Mouse (Mus musculus) kidney, adult 2 months (tissue): ENCODE results near the gene Ube2i. TPM values are rescaled to one million over a fixed set of nuclear protein-coding genes. Genes with fewer than 3 reads are reported as not detected.

ENCODE experiments used
- DNase-seq: peaks from one replicate; pipeline ENCODE4 v3.0.0; 2021
- H3K27ac ChIP-seq: fragments of 200-500 bp; 2 replicates; pipeline ENCODE4 v1.5.1; 2012; ENCODE audit warnings: low read depth, low read length, control low read depth, inconsistent platforms; ENCODE audit not compliant: insufficient read depth
- H3K27me3 ChIP-seq: fragments of 200-500 bp; replicated peaks from 2 replicates; pipeline ENCODE4 v1.6.1; 2012; ENCODE audit warnings: mild to moderate bottlenecking, moderate library complexity, low read length, inconsistent platforms; ENCODE audit not compliant: control insufficient read depth, insufficient read depth
- H3K36me3 ChIP-seq: fragments of 200-500 bp; 2 replicates; pipeline ENCODE4 v1.6.1; 2012; ENCODE audit warnings: mild to moderate bottlenecking, moderate library complexity, low read length, inconsistent platforms; ENCODE audit not compliant: control insufficient read depth, insufficient read depth
- H3K4me1 ChIP-seq: fragments of 200-500 bp; 2 replicates; pipeline ENCODE4 v1.6.1; 2011; ENCODE audit warnings: low read length; ENCODE audit not compliant: control insufficient read depth, insufficient read depth
- H3K4me3 ChIP-seq: fragments of 200-500 bp; 2 replicates; pipeline ENCODE4 v1.5.1; 2011; ENCODE audit warnings: mild to moderate bottlenecking, low read depth, low read length, control low read depth; ENCODE audit not compliant: insufficient read depth
- CTCF ChIP-seq: fragments of 200-500 bp; conservative IDR thresholded peaks from 2 replicates; pipeline ENCODE4 v1.5.1; 2011; ENCODE audit warnings: low read depth, mild to moderate bottlenecking, control low read depth, low read length, moderate library complexity, mixed read lengths; ENCODE audit not compliant: insufficient read depth, insufficient read length
- POLR2A ChIP-seq: fragments of 200-500 bp; IDR thresholded peaks from one replicate; pipeline ENCODE4 v1.6.1; 2011; ENCODE audit warnings: low read depth, low read length, control low read depth
- WGBS: fragments of 180-500 bp; shearing (Covaris S2); methylation state at CpG from one replicate; pipeline ENCODE4 v1.1.7; 2018; 5-methylcytosine and 5-hydroxymethylcytosine counted together
- polyA plus RNA-seq: library from polyadenylated mRNA; depleted of rRNA; stranded (reverse); fragments of >200 nt; gene quantifications from 2 replicates; pipeline ENCODE4 v1.2.3, GENCODE M21; 2012

The Ube2i gene
- polyA plus RNA-seq, 1 experiment, result 128 TPM

DNA sequence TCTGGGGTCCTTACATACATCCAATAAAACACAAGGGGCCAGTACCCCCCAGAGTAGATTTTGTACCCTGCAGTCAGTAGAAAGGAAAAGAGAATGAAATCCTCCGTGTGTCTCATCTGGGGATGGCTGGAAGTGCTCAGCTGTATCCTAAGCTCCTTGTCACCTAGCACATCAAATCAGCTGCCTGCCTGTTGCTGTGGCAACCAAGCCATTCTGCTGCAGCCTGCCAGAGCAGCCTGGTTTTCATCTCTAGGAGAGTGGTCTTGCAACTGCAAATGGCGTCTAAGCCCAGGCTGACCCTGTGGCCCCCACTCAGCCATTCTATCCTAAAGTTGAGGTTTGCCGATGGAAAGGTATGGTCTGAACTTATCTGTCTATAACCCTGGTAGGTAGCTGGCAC, 21.8 kb downstream of the Ube2i start:
- no peak for DNase-seq
- Histone ChIP-seq H3K27ac (no peak overlapping the region), H3K4me1 (no peaks in the 10 kb centered on the region), H3K36me3 (no peaks in the 10 kb centered on the region), H3K27me3 (no peaks in the 10 kb centered on the region), H3K4me3 (no peak overlapping the region)
- TF ChIP-seq POLR2A (no peak), CTCF (no peak)
- 50% methylated on average over 3 of the region's 3 CpGs for WGBS

GRCm38 (mm10) chr17:25250181-25250835, 24.1 kb downstream of the Ube2i start:
- Histone ChIP-seq H3K4me1 (no peaks in the 10 kb centered on the region), H3K4me3 (no peak overlapping the region), H3K27me3 (no peaks in the 10 kb centered on the region), H3K36me3 (no peaks in the 10 kb centered on the region), H3K27ac (no peak overlapping the region)
- TF ChIP-seq POLR2A (no peak), CTCF (no peak)
- 64% methylated on average over 8 of the region's 8 CpGs for WGBS
- DNase-seq, result no peak

GRCm38 (mm10) chr17:25248033-25248750, 26.2 kb downstream of the Ube2i start:
- DNase-seq, result no peak
- H3K27me3 ChIP-seq, result no peaks in the 10 kb centered on the region
- H3K27ac ChIP-seq, result no peak overlapping the region
- 75% methylated on average over 18 of the region's 18 CpGs for WGBS
- no peak for TF ChIP-seq POLR2A
- no peak for TF ChIP-seq CTCF
- no peak overlapping the region for H3K4me3 ChIP-seq
- no peaks in the 10 kb centered on the region for H3K36me3 ChIP-seq
- H3K4me1 ChIP-seq, result no peaks in the 10 kb centered on the region

DNA sequence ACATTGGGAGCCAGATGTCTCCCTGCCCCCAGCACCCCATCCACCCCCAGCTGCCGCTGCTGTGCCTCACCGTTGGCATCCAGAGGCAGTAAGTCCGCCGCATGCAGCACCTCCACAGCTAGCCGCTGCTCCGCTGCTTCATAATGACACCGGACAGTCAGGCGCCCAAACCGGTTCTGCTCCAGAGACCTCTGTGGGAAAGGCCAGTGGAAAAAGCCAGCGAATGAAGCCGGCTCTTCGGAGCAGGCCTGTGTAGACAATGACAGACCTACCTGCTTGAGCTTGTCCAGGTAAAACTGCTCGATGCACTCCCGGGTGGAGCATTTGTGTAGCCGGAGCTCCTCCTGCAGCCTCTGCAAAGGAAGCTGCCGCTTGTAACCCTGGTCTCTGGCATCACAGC, 30.2 kb downstream of the Ube2i start:
- no peaks in the 10 kb centered on the region for H3K36me3 ChIP-seq
- no peak for TF ChIP-seq CTCF
- TF ChIP-seq POLR2A, result no peak
- no peaks in the 10 kb centered on the region for H3K4me1 ChIP-seq
- H3K4me3 ChIP-seq, result no peak overlapping the region
- H3K27ac ChIP-seq, result no peak overlapping the region
- H3K27me3 ChIP-seq, result no peaks in the 10 kb centered on the region
- DNase-seq, result peak; percentile 29
- 61% methylated on average over 16 of the region's 16 CpGs for WGBS

DNA sequence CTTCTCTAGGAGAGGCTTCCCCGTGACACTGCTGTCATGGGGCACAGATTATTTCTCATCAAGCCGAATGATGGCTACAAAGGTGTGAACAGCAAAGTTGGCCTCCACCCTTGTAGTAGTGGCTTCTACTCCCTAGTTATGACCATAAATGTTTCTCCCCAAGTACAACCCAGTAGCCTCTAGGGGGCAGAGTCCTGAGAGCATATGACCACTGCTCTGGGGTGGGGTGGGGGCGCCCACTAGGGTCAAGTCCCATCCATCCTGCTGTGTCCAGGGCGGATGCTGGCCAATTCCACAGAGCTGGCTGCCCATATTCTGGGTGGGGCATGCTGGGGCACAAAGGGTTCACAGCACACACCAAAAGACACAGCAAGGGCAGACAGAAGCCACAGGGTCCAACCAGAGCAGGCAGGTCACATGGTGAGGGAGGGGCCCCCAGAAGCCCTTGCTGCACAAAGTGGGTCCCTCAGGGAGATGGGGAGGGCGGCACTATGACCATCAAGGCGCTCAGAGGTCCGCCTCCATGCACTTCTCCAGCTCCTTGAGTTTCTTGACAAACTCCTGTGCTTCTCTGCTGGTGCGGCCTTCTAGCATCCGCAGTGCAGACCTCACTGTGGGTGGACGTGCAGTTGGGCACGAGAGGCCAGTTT, 31.2 kb downstream of the Ube2i start:
- DNase-seq, result no peak
- TF ChIP-seq CTCF, result 0 out of 2 replicates have a peak, but pooled peaks have one; percentile 10
- no peak for TF ChIP-seq POLR2A
- Histone ChIP-seq H3K4me1 (no peaks in the 10 kb centered on the region), H3K27ac (no peak overlapping the region), H3K4me3 (no peak overlapping the region), H3K36me3 (no peaks in the 10 kb centered on the region), H3K27me3 (no peaks in the 10 kb centered on the region)
- WGBS, result 86% methylated on average over 11 of the region's 11 CpGs

DNA sequence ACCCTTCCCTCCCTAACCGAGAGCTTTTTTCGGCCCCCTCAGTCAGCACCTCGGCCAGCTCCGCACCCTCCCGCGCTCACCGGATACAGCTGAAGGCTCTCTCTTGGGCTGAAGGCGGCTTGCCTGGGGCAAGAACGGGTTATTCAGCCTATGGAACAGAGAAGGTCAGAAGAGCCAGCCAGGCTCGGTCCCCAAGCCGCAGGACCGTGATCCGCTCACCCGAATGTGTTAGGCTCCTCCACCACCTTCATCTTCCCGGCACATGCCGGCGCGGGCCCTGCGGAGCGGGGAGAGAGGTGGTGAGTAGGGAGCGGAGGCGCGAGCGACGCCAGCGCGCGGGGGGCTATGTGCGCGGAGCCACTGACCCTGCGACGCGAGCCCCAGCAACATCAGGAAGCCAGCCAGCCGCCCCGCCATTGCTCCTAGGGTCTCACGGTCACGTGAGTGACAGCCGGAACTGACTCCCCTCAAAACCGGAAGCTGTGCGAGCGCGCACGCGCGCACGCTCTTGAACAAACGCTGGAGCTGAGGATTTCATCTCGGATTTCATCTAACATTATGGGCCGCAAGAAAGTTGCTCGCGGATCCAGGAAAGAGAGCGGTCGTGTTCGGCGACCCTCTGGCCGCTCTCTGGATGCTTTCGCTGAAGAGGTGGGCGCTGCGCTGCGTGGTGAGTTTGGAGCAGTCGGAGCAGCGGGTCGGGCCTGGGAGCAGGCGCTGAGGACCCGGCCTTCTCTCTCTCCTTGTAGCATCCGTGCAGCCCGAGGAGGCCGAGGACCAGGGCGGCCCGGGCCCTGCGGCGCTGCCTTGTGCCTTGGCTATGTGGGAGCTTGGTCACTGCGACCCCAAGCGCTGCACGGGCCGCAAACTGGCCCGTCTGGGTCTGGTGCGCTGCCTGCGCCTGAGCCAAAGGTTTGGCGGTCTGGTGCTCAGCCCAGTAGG, 34.5 kb downstream of the Ube2i start, which contains the start of the genes Gnptg and Tsr3:
Gene Gnptg, minus strand, starts transcription at position 430 of the 942 bp plus-strand sequence.
Gene Tsr3, plus strand, starts transcription at position 476 of the 942 bp plus-strand sequence.
- under 1% methylated on average over 80 of the region's 80 CpGs for WGBS
- peak; percentile 91 for DNase-seq
- no peaks in the 10 kb centered on the region for H3K4me1 ChIP-seq
- H3K27me3 ChIP-seq, result no peaks in the 10 kb centered on the region
- H3K4me3 ChIP-seq, result peak within 1 kb of the TSS; percentile 78
- no peaks in the 10 kb centered on the region for H3K36me3 ChIP-seq
- TF ChIP-seq POLR2A (no peak), CTCF (no peak)
- peak within 1 kb of the TSS; percentile 26; the same call in 1 of the 2 replicates for H3K27ac ChIP-seq
